Mouse (Mus musculus) stomach, postnatal 0 days (tissue): ENCODE data around the gene Tapbpl.

Experiments used
- CTCF ChIP-seq: IDR thresholded peaks from 2 replicates; pipeline ENCODE4 v1.5.1; 2016; ENCODE audit warnings: antibody characterized with exemption, low read depth, mild to moderate bottlenecking, moderate library complexity
- EP300 ChIP-seq: optimal IDR thresholded peaks from 2 replicates; pipeline ENCODE3; 2016; ENCODE audit warnings: antibody characterized with exemption

- TF ChIP-seq CTCF (no peak), EP300 (no peak)
These were observed 4.7 kb upstream of the Tapbpl start for GRCm38 (mm10) chr6:125236341-125236740.
